Mouse (Mus musculus) heart, embryonic 11.5 days (tissue): ENCODE measurements around the gene Nans. TPM values are rescaled to one million over a fixed set of nuclear protein-coding genes. Genes with fewer than 3 reads are reported as not detected.

Experiments used
- ATAC-seq: fragments of 200-750 bp; cut with Nextera tagmentation; replicated peaks from 2 replicates; pipeline ENCODE4 v1.8.0; 2017; ENCODE audit warnings: moderate library complexity; ENCODE audit not compliant: insufficient number of reproducible peaks, low FRiP score, low TSS enrichment
- H3K27ac ChIP-seq: fragments of 300-500 bp; sonication (generic); 2 replicates; pipeline ENCODE4 v1.5.1; 2014; ENCODE audit warnings: mild to moderate bottlenecking, low read depth, low read length
- H3K27me3 ChIP-seq: fragments of 300-500 bp; sonication (generic); 2 replicates; pipeline ENCODE4 v1.6.1; 2014; ENCODE audit warnings: mild to moderate bottlenecking, low read length, mixed read lengths; ENCODE audit not compliant: control insufficient read depth, insufficient read depth
- H3K36me3 ChIP-seq: fragments of 300-500 bp; sonication (generic); 2 replicates; pipeline ENCODE4 v1.6.1; 2014; ENCODE audit warnings: mild to moderate bottlenecking, low read length, moderate library complexity, mixed read lengths; ENCODE audit not compliant: control insufficient read depth, insufficient read depth
- H3K4me1 ChIP-seq: fragments of 300-500 bp; sonication (generic); 2 replicates; pipeline ENCODE4 v1.6.1; 2014; ENCODE audit warnings: low read length; ENCODE audit not compliant: control insufficient read depth, insufficient read depth
- H3K4me2 ChIP-seq: fragments of 300-500 bp; sonication (generic); 2 replicates; pipeline ENCODE4 v1.6.1; 2014; ENCODE audit warnings: mild to moderate bottlenecking, moderate library complexity
- H3K4me3 ChIP-seq: fragments of 300-500 bp; sonication (generic); 2 replicates; pipeline ENCODE4 v1.5.1; 2014; ENCODE audit warnings: low read depth, low read length
- H3K9ac ChIP-seq: fragments of 300-500 bp; sonication (generic); 2 replicates; pipeline ENCODE4 v1.6.1; 2014; ENCODE audit warnings: mild to moderate bottlenecking, low read depth, low read length, moderate library complexity
- H3K9me3 ChIP-seq: fragments of 300-500 bp; sonication (generic); replicated peaks from 2 replicates; pipeline ENCODE4 v1.6.1; 2016; ENCODE audit warnings: low read length; ENCODE audit not compliant: control insufficient read depth
- WGBS: fragments of 180-500 bp; shearing (Covaris S2); extraction: QIAGEN DNeasy Blood & Tissue Kit; methylation state at CpG from one replicate; pipeline ENCODE4 v1.1.7; 2014; ENCODE audit not compliant: insufficient replicate concordance; 5-methylcytosine and 5-hydroxymethylcytosine counted together
- polyA plus RNA-seq: library from polyadenylated mRNA; unstranded; fragments of >200 nt; fragmentation: Nextera tagmentation; extraction: Ambion mirVana; gene quantifications from 2 replicates; pipeline ENCODE4 v1.2.1, GENCODE M21; 2014

Nans gene
- polyA plus RNA-seq, 1 experiment from 2014 or later = 84.2 TPM

DNA sequence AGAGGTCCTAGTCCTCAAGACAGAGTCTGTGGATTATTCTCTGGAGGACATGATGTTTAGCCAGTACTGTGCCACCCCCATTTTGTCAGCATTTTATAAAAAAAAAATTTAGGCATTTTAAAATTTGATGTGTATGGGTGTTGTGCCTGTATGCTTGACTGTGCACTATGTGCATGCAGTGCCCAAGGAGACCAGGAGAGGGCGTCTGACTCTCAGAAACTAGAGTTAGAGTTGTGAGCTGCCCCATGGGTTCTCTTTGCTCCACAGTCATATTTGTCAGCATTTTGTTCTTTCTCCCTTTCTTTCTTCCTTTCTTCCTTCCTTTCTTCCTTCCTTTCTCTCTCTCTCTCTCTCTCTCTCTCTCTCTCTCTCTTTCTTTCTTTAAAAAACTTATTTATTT is 55.3 kb downstream of the Nans start:
- Histone ChIP-seq H3K27ac (no peak overlapping the region), H3K27me3 (peaks cover 17% of the 10 kb centered on the region; the same call in 1 of the 2 replicates), H3K9me3 (no peaks in the 10 kb centered on the region), H3K9ac (no peak overlapping the region), H3K4me1 (no peaks in the 10 kb centered on the region), H3K4me2 (no peak overlapping the region), H3K36me3 (no peaks in the 10 kb centered on the region), H3K4me3 (no peak overlapping the region)
- 29% methylated on average over 1 of the region's 1 CpGs for WGBS
- no peak for ATAC-seq

DNA sequence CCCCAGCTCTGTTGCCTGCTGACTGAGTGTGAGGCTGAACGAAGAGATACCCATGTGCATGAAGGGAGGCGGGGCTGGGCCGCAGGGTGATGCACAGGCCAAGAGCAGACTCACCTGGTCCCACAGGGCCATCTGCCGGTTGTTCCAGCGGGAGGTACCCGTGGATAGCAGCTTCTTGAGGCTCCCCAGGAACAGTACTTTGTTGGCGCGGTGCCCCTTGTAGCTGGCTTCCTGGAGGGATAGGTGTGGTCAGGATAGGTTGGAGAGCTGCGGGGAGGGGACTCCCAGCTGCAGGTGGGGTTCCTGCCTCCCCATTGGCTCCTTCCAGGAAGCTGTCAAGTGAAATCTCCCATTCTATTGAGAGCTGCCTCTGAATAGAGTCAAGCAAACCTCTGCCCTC is 56.5 kb downstream of the Nans start:
- H3K4me1 ChIP-seq = no peaks in the 10 kb centered on the region
- no peak for ATAC-seq
- H3K36me3 ChIP-seq = no peaks in the 10 kb centered on the region
- no peak overlapping the region for H3K27ac ChIP-seq
- no peak overlapping the region for H3K9ac ChIP-seq
- no peak overlapping the region for H3K4me2 ChIP-seq
- H3K4me3 ChIP-seq = no peak overlapping the region
- H3K9me3 ChIP-seq = no peaks in the 10 kb centered on the region
- H3K27me3 ChIP-seq = peaks cover 12% of the 10 kb centered on the region; the same call in 1 of the 2 replicates
- WGBS = 9% methylated on average over 9 of the region's 9 CpGs

DNA sequence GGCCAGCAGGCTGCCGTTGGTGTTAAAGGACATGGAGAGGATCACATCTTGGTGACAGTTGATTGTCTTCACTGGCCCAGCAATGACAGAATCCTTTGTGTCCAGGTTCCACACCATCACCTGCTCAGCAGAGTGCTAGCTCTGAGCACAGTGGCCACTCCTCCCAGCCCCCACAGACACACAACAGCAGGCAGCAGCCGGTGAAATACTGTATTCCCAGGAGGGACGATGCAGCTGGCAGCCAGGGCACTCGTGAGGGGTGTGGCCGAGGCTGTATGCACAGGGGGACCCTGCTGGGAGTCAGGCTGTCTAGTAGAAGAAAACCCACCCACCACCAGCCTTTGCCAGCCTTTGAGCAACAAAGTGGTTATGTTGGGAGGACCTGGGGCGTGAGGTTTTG is 57.7 kb downstream of the Nans start:
- Histone ChIP-seq H3K27ac (no peak overlapping the region), H3K9me3 (no peaks in the 10 kb centered on the region), H3K4me1 (no peaks in the 10 kb centered on the region), H3K36me3 (no peaks in the 10 kb centered on the region), H3K9ac (no peak overlapping the region), H3K4me2 (no peak overlapping the region), H3K27me3 (peaks cover 9% of the 10 kb centered on the region; the same call in 1 of the 2 replicates), H3K4me3 (no peak overlapping the region)
- no peak for ATAC-seq
- 36% methylated on average over 6 of the region's 6 CpGs for WGBS

DNA sequence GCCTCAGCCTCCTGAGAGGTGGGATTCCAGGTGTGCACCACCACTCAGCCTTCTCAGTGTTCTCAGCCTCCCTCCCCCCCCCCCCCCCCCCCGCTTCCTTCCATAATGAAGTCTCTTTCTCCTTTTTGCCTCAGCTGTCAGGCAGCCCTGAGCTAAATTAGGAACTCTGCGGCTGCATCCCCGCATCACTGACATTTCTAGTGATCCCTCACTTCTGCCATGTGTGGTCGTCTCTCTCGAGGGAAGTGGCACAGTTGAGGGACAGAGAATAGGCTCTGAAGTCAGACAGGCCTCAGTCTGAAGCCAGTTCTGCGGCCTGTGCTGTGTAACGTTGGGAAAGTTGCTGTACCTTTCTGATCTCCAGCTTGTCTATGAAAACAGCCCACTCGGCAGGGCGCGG is 60.9 kb downstream of the Nans start:
- no peak for ATAC-seq
- H3K36me3 ChIP-seq = no peaks in the 10 kb centered on the region
- no peaks in the 10 kb centered on the region; the same call in 1 of the 2 replicates for H3K4me1 ChIP-seq
- H3K9ac ChIP-seq = no peak overlapping the region
- WGBS = 62% methylated on average over 9 of the region's 10 CpGs
- no peak overlapping the region for H3K4me2 ChIP-seq
- peaks cover 9% of the 10 kb centered on the region; the same call in 1 of the 2 replicates for H3K27me3 ChIP-seq
- H3K27ac ChIP-seq = no peak overlapping the region
- no peak overlapping the region for H3K4me3 ChIP-seq
- H3K9me3 ChIP-seq = no peaks in the 10 kb centered on the region

DNA sequence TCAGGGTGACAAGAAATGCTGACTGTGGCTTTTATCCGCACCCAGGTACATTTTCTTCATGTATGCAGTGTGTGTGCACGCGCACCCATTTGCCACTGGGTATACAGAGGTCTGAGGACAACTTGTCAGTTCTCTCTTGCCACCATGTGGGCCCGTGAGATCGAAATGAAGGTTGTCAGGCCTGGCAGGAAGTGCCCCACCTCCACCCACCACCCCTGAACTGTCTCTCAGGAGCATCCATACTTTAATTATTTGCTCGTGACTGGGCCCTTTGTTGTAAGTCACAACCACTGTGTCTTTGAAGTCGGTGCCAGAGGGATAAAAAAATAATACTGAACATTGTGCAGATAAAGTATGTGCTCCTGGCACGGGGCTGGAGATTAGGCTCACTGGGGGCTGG is 61.4 kb downstream of the Nans start:
- H3K4me2 ChIP-seq = no peak overlapping the region
- H3K27me3 ChIP-seq = peaks cover 9% of the 10 kb centered on the region; the same call in 1 of the 2 replicates
- no peaks in the 10 kb centered on the region for H3K9me3 ChIP-seq
- H3K27ac ChIP-seq = no peak overlapping the region
- WGBS = 66% methylated on average over 8 of the region's 8 CpGs
- no peak for ATAC-seq
- no peak overlapping the region for H3K4me3 ChIP-seq
- H3K4me1 ChIP-seq = no peaks in the 10 kb centered on the region; the same call in 1 of the 2 replicates
- H3K9ac ChIP-seq = no peak overlapping the region
- no peaks in the 10 kb centered on the region for H3K36me3 ChIP-seq

Other genes with a start within 250 kb of the Nans start
- gene Foxe1, start 145.6 kb upstream of the Nans start, polyA plus RNA-seq = 0.07 TPM in 2 replicates
- 8.4 and 11.5 TPM in 2 replicates for gene Trmo, start 99.8 kb upstream of the Nans start, polyA plus RNA-seq
- gene Hemgn, start 75.7 kb upstream of the Nans start, polyA plus RNA-seq = 64.3 and 76.3 TPM in 2 replicates
- 213 and 243 TPM in 2 replicates for gene Anp32b, start 38.3 kb upstream of the Nans start, polyA plus RNA-seq
- gene Trim14, start 46.9 kb downstream of the Nans start, polyA plus RNA-seq = 0.49 and 1.8 TPM in 2 replicates
- 0.50 and 0.56 TPM in 2 replicates for gene Coro2a, start 113.0 kb downstream of the Nans start, polyA plus RNA-seq
- gene Tbc1d2, start 161.0 kb downstream of the Nans start, polyA plus RNA-seq = 0.11 and 0.30 TPM in 2 replicates